Mouse (Mus musculus) left cerebral cortex, adult 18-20 months (tissue): ENCODE data around the gene Sesn3. TPM values are rescaled to one million over a fixed set of nuclear protein-coding genes. Genes with fewer than 3 reads are reported as not detected.
"Not testable (repeated sequence)": the region's sequence is repeated elsewhere in the genome, so short reads cannot be mapped to it uniquely, and the experiment has no call there.

ENCODE experiments used
- DNase-seq, 2 experiments: peaks; one replicate each; pipeline ENCODE4 v3.0.0; 2021 to 2022; ENCODE audit warnings: low spot score in 2 of 2, mixed read lengths in 1 of 2
- total RNA-seq, 2 experiments: library from RNA; stranded (reverse); gene quantifications; 2 replicates each; pipeline ENCODE4 v1.2.3; 2021

The Sesn3 gene
- total RNA-seq, 2 experiments from 2014 or later, result 109 to 141 TPM

DNA sequence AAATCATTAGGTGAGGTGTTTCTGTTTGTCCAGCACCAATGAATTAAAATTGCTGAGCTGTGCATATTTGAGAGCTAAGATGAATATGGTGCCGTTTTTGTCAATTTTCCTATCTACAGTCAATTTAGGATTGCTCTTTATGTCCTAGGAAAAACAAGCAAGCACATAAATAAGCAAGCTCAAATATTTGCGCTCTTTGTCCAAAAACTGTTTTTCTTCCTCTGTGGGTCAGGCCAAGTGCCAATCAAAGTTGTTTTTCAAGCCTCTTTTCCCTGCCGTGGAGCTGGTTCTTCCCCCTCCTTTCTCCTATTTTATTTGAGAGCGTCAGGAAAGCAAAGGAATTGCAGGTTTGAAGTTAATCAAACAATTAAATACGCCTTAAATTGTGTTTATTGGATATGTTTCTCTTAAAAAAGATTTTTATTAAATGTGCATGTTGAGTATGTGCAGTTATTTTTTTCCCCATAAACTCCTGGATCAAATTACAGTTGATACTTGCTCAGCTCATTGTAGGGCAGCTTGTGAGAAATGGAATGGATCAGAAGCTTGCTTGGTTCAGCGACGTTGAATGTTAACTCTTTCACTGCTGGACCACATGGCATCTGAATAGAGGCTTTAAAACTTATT lies 2.6 kb downstream of the Sesn3 start:
- no peak for DNase-seq

DNA sequence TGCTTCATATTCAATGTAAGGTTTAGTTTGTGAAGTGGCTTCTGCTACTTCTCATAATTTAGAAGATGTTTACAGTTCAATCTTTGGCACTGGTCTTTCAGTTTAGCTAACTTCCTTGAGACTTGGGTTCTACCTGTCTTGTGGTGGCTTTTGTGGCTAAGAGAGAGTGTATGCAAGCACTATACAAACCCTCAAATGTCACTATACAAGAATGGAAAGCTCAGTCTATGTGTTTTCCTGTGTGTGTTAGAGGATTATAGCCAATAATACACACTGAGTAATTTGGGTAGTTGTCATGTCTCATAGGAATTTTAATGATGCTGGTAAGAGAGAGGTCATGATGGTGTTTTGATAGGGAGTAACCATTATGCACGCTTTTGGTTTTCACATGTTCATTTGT lies 5.8 kb downstream of the Sesn3 start:
- DNase-seq, result no peak

DNA sequence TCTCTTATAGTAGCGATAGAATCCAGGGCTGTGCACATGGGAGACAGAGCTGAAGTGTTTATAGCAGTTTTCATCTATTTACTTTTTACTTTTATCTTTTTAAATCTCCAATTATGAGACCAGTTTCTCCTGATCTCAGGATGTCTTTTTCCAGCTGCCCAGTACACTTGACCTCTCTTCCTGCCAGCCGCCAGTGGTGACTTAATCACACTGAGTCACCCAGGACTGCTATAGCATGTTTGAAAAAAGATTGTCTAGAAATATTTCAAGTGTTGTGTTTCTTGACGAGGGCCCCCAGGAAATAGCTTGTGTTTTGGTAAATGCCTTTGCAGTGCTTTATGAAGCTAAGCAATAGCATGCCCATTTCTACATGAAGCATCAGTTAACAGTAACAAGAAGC lies 10.2 kb downstream of the Sesn3 start:
- DNase-seq, result no peak

DNA sequence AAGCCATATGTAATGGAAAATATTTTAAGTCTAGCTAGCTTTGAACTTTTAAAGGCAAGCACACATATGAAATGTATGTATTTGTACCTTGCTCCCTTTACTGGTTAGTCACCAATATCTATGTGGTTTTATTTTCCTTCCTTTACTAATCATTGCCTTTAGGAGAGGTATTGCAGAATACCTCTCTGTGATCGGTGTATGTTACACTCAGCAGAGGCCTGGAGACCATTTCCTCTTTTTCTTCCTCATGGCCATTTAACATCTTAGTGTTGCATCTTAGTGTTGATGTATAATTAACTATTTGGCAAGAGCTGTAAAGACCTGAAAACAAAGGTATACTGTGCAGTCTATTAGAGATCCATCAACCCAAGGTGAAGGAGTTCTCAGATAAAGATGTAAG lies 12.4 kb downstream of the Sesn3 start:
- no peak for DNase-seq

DNA sequence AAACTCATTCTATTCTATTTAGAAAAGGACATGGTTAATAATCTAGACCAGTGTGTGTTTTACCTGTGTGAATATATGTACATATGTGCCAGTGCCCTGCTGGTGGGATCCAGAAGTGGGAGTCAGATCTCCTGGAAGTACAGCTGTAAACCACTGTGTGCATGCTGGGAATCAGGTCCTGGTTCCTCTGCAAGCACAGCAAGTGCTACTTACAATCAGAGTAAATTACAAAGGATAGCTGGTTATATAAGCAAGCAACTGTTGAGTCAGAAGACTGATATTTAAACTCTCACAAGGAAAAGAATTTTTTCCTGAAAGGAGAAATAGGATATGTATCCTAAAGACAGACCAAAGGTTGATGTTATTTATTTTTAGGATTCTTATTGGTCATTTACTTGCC lies 13.6 kb downstream of the Sesn3 start:
- DNase-seq, result no peak

- DNase-seq, result no peak
These were observed 19.0 kb downstream of the Sesn3 start for GRCm38 (mm10) chr9:14293866-14294265.

DNA sequence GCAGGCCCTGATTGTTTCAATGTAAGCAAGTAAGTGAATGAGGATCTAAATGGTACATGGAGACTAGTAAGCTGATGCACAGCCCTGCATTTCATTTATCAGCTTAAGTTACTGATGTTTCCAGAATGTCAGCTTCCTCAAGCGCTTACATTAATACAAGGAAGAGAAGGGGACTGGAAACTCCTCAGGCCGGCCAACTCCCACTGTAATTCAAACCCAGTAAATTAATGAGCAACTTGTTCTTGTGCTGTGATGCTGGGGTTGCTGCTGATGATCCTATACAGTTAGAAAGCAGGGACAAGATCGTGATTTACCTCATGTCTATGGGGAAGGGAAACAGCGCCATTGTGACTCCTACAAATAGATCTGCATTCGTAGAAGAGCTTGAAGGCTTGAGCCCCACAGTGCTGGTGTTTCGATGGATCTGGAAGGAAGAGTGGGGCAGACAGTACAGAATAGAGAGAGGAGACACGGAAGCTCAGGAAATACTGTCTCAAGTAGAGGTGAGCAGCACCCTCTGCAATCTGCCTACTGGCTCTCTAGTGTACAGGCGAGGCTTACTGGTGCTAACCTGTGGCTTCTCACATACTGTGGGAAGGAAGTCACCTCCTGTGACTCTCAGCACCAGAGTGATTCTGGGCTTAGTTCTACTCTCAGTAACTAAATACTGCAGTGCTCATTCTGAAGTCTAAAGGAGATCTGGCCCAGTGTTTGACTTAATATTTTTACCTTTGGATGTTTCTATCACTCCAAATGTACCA lies 21.0 kb downstream of the Sesn3 start:
- no peak for DNase-seq

DNA sequence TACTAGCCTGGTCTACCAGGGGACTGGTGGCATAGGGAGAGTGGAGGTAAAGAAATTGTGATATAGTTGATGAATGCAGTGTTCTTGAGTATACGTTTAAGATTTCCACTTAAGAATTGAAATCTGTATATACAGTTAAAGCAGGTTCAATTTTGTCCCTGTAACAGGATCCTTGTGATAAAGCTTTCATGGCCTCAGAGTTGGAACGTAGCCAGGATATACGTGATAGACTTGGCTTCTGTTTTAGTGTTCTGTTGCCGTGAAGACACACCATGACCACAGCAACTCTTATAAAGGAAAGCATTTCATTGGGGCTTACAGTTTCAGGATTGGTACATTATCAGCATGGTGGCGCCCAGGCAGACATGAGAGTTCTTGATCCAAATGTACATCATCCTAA lies 22.3 kb downstream of the Sesn3 start:
- no peak for DNase-seq

- no peak for DNase-seq
These were observed 25.0 kb downstream of the Sesn3 start for GRCm38 (mm10) chr9:14299819-14300218.

GRCm38 (mm10) chr9:14300795-14301194 lies 25.9 kb downstream of the Sesn3 start:
- no peak for DNase-seq

DNA sequence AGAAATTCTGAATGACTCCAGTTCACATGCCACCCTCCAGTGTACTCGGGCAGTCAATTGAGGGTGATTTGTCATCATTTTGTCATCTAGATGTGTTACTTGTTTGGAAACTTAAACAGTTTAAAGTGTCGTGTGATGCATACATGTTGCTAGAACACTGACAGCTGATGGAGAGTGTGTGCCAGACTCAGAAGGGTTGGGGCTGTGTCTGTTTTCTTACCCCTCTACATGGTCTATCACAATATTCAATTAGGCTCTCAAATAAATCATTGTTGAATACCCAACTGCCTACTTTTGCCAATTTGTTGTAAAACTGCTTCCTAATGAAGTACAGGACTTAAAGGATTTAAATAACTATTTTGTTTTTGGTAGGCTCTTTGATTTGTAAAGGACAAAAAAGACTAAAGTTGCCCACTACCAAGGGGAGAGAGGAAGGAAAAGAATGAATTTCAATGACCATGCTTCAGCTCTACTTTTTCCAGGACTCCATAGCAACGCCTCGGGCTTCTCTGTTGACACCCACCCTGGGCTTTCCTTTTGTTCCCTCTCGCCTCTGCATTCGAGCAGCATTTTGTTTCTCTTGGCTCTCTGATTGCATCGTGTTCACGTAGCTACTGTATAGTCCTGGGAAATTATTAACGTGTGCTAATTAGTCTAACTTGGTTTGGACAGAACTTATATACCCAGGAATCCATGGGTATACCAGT lies 29.5 kb downstream of the Sesn3 start:
- DNase-seq, result no peak

GRCm38 (mm10) chr9:14307341-14307740 lies 32.5 kb downstream of the Sesn3 start:
- DNase-seq, result no peak

- DNase-seq, result no peak
These were observed 39.1 kb downstream of the Sesn3 start for GRCm38 (mm10) chr9:14313968-14314367.

DNA sequence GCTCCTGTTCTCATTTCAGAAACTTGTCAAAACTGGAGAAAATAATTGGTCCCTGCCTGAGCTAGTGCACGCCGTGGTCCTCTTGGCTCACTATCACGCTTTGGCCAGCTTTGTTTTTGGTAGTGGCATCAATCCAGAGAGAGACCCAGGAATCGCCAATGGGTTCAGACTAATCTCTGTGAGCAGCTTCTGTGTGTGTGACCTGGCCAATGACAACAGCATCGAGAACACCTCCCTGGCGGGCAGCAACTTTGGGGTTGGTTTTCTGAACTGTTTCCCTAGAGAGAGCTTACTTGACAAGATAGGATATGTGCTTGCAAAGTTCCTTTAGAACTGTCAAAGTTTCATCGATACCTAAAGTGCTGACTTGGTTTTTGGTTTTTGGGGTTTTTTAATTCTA lies 39.6 kb downstream of the Sesn3 start:
- DNase-seq, result no peak

DNA sequence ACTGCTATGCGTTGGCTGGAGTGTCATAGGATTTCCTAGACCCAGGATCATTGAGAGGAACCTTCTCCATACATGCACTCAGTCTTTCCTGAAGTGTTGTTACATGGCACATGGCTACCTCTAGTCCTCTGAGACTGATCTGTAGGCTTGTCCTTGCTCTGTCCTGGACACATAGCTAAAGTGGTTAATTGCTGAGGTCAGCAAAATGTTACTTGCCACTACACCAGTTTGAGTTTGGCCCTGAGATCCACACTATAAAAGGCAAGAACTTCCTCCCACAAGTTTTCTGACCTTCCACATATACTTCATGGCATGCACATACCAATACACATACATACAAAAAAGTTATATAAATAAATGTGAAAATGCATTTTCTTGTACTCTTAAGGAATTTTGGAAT lies 41.8 kb downstream of the Sesn3 start:
- DNase-seq, result no peak

DNA sequence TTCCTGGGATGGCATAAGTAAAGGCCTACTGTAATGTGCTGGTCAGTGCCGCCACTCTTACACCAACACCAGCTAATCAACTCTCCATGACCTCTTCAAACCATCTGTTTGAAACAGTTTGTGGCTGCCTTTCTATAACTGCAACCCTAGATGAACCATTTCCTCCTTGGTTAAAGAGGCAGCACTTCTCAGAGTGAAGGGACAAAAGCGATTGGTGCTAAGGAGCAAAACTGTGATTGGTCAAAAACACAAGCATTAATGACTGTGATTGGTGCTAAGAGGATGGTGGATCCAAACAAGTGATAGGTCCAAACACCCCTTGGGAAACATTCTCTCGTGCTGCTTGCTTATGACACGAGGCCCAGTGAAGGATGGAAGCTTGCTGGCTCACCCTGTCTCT lies 61.0 kb downstream of the Sesn3 start:
- no peak for DNase-seq

DNA sequence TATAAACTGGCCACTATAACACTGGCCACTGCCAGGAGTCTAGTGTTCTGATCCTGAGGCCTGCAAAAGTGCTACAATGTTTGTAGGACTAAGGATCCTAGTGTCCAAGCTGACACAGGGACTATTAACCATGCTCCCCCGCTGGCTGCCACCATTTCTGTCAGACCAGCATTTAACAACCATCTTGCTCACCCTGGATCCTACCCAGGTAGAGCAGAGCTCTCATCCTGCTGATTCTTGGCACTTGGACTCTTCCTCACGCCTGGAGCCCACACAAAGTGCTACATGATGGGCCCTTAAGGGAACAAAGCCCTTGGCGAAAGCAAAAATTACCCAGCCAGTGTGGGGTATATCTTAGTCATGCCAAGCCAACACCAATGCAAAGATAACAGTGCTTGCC lies 62.0 kb downstream of the Sesn3 start:
- peak in 1 of 2 experiments; percentile 20 for DNase-seq

DNA sequence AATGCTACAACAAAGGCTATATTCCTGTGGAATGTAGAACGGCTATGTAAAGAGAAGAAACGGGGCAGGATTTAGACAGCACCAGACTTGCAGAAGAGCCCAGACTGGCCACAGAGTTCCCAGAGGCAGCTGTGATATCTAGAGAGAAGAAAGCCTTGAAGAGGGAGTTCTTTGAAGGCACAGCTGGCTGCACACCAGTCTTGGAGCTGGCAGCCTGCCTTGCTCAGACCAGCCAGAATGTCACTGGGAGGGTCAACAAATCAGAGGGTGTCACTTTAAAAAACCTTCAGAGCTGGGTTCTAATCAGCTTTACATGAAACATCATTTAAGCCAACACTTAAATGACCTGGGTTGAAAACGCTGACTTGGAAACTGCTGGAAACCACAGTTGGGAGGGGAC lies 63.8 kb downstream of the Sesn3 start:
- DNase-seq, result no peak

GRCm38 (mm10) chr9:14342041-14342668 lies 67.3 kb downstream of the Sesn3 start:
- peak; percentile 67 to 77 for DNase-seq

DNA sequence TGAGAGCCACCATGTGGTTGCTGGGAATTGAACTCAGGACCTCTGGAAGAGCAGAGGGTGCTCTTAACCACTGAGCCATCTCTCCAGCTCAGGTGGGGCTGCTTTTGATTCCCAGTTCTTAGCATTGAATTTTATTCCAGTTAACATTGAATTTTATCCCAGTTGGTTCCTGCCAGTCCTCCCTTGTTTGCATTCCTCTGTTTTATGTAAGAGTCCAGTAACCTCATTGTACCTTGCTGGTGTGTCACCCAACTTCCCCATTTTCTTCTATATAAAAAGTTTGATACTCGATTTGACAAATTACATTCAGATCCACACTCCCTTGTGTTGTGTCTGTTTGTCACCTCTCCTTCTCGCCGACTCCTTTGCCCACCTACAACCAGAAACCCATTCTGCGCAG lies 71.0 kb downstream of the Sesn3 start:
- not testable (repeated sequence) for DNase-seq

DNA sequence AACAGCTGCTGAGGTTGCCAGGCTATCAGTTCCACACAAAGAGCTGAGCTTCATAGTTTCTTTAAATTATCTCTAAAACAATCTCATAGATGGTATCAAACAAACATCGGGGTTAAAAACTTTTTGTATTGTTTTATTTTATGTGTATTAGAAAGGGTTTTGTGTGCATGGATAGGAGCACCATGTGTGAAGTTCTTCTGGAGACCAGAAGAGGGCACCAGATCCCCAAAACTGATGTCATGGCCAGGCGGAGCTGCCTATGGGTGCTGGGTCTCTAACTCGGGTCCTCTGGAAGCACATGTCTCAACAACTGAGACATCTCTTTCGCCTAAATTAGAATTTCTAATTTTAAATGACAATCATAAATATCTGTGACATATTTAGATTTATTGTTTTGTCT lies 73.5 kb downstream of the Sesn3 start:
- DNase-seq, result peak in 1 of 2 experiments; percentile 34

GRCm38 (mm10) chr9:14349380-14349779 lies 74.5 kb downstream of the Sesn3 start:
- no peak for DNase-seq
